Mouse (Mus musculus): ENCODE measurements around the gene Csmd2.

Csmd2 gene

GRCm38 (mm10) chr4:128241075-128241853 is 253.6 kb downstream of the Csmd2 start:
- no peak for DNase-seq (ENCODE audit: low read depth, low spot score)

GRCm38 (mm10) chr4:128241854-128242356 is 254.2 kb downstream of the Csmd2 start:
- no peak for DNase-seq (ENCODE audit: low read depth, low spot score)

GRCm38 (mm10) chr4:128245201-128245600 is 257.5 kb downstream of the Csmd2 start:
- DNase-seq (ENCODE audit: low read depth, low spot score), result no peak

GRCm38 (mm10) chr4:128248676-128249075 is 261.0 kb downstream of the Csmd2 start:
- DNase-seq (ENCODE audit: low read depth, low spot score), result no peak

- DNase-seq (ENCODE audit: low read depth, low spot score), result peak; percentile 35
These were observed 271.6 kb downstream of the Csmd2 start for GRCm38 (mm10) chr4:128259211-128259610.

DNA sequence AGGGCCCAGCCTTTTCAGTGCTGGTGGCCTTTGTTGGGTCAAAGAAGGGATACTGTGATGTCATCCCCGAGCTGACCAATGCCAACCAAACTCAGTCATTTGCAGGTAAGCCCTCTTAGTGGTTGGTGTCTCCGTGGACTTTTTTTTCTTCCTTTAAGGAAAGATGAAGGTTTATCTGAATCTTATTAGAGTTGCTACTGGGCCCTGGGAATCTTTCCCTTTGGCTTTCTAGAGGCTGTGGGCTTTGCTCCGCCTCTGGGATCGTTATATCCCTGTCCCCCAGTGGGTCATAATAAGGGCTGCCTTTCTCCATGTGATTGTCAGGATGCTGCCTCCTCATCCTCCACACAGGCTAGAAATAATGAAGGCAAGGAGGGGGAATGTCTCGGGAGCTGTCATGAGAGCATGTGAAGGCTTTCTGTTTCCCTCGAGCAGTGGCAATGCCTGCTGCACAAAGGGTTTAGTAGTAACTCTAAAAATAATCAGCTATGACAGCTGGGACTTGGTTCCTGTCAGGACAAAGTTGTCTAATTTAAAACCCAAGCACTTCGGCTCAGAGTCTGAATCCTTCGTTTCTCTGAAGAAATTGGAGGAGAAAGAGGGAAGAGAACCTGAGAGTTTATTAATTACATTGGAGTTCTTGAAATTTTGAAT is 273.4 kb downstream of the Csmd2 start, which contains the start of gene Hmgb4:
TSS of gene Hmgb4 (minus strand) at position 51 of the 654 bp plus-strand sequence.
- DNase-seq (ENCODE audit: low read depth, low spot score), result peak; percentile 70

GRCm38 (mm10) chr4:128264491-128264890 is 276.8 kb downstream of the Csmd2 start:
- DNase-seq (ENCODE audit: low read depth, low spot score), result no peak

DNA sequence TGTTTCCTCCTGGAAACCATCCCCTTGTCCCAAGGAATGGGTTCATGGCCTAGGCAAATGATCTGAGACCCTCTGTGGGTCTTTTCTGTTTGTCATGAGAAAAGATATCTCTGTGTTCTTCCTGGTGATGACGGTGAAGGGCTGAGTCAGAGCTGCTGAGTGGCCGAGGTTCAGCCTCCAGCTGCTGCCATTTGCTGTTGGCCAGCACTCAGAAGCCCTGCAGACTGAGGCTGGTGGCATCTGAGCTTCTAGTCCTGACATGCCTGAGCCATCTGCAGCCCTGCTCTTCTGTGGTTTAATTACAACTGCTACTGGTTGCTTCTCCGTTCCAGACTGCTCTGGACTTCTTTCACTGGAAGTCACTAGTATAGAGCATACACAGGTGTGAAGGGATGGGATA is 277.7 kb downstream of the Csmd2 start:
- DNase-seq (ENCODE audit: low read depth, low spot score), result no peak

DNA sequence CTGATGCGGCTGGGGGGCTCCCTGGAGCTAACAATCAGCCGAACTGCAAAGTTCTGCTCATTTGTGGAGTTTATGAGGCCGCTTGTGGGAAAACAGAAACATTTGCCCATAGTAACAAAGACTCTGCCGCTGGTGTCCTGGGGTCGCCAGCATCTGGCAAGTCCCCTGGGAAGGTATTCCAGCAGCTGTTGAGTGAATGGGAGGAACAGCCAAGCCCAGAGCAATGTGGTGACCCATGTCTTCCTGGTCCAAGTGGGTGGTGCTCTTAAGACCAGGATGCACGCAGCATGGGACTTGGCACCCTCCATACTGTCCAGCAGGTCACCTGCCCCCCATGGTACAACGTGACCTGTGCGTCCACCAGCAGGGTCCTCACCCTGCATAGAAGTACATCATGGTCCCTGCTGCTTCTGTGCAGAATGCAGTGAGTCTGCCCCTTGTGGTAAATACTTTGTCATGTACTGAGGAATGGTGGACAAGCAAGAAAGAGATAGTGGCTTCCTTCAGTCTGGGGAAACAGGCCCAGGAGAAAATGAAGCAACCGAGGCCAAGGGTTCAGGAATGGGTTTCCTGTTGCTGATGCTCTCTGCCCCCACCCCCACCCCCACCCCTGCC is 281.7 kb downstream of the Csmd2 start:
- no peak for DNase-seq (ENCODE audit: low read depth, low spot score)

GRCm38 (mm10) chr4:128270177-128270576 is 282.5 kb downstream of the Csmd2 start:
- no peak for DNase-seq (ENCODE audit: low read depth, low spot score)

- DNase-seq (ENCODE audit: low read depth, low spot score), result no peak
These were observed 283.3 kb downstream of the Csmd2 start for GRCm38 (mm10) chr4:128270931-128271330.

- DNase-seq (ENCODE audit: low read depth, low spot score), result no peak
These were observed 284.8 kb downstream of the Csmd2 start for GRCm38 (mm10) chr4:128272501-128272900.

- no peak for DNase-seq (ENCODE audit: low read depth, low spot score)
These were observed 285.5 kb downstream of the Csmd2 start for GRCm38 (mm10) chr4:128273146-128273545.

- peak; percentile 22 for DNase-seq (ENCODE audit: low read depth, low spot score)
These were observed 287.5 kb downstream of the Csmd2 start for GRCm38 (mm10) chr4:128275116-128275515.

GRCm38 (mm10) chr4:128275586-128275985 is 287.9 kb downstream of the Csmd2 start:
- DNase-seq (ENCODE audit: low read depth, low spot score), result peak; percentile 55

- DNase-seq (ENCODE audit: low read depth, low spot score), result peak; percentile 46
These were observed 297.4 kb downstream of the Csmd2 start for GRCm38 (mm10) chr4:128285009-128285408.

- DNase-seq (ENCODE audit: low read depth, low spot score), result no peak
These were observed 300.4 kb downstream of the Csmd2 start for GRCm38 (mm10) chr4:128288095-128288494.

GRCm38 (mm10) chr4:128304049-128304448 is 316.4 kb downstream of the Csmd2 start:
- DNase-seq (ENCODE audit: low read depth, low spot score), result peak; percentile 81

GRCm38 (mm10) chr4:128306011-128306410 is 318.4 kb downstream of the Csmd2 start:
- no peak for DNase-seq (ENCODE audit: low read depth, low spot score)

GRCm38 (mm10) chr4:128315328-128315727 is 327.7 kb downstream of the Csmd2 start:
- DNase-seq (ENCODE audit: low read depth, low spot score), result no peak

DNA sequence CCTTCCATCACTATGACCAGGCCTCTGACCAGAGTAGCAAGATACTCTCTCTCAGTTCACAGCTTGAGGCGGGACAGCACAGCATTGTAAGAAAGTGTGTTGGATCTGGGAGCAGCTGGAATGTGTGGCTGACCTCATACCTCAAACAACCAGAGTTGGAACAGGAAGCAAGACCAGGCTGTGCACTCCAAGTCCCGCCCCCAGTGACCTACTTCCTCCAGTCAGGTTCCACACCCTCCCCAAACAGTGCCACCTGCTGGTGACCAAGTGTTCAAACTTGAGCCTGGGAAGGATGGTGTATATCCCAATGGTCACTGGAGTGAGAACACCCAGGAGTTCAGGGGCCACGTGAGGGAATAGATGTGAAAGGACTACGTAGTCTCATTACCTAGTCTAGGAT is 330.3 kb downstream of the Csmd2 start:
- no peak for DNase-seq (ENCODE audit: low read depth, low spot score)

DNA sequence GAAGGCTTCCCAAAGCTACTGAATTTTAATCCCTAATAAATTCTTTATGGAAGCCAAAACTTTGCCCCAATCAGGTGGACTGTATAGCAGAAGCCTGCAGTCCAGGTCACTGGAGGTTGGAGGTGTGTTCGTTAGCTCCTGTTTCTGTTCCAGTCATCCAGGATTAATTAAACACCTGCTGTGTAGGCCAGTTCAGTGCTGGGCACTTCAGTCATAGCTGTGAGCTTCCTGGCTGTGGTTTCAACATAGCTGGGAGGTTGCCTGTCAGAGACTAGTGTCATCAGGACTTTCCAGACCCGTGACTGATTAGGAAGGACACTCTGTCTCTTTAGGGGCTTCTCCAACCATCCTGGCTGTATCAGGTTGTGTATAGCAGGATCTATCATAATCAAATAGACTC is 337.9 kb downstream of the Csmd2 start:
- no peak for DNase-seq (ENCODE audit: low read depth, low spot score)

Measured in telencephalon, adult 2 months (tissue).